Mouse (Mus musculus) myocyte (in vitro differentiated cells): Measurements from ENCODE around the gene Irx1. TPM values are rescaled to one million over a fixed set of nuclear protein-coding genes. Genes with fewer than 3 reads are reported as not detected.

Experiments used
- H3K27me3 ChIP-seq: one replicate; pipeline ENCODE4 v1.6.1; 2011; ENCODE audit not compliant: control insufficient read depth, insufficient read depth, insufficient read length
- H3K36me3 ChIP-seq: one replicate; pipeline ENCODE4 v1.6.1; 2011; ENCODE audit not compliant: control insufficient read depth, insufficient read depth
- H3K4me2 ChIP-seq: one replicate; pipeline ENCODE4 v1.6.1; 2011; ENCODE audit warnings: low read depth, control low read depth
- H3K4me3 ChIP-seq: one replicate; pipeline ENCODE4 v1.5.1; 2011; ENCODE audit warnings: mild to moderate bottlenecking, control low read depth, moderate library complexity
- H3K79me2 ChIP-seq: one replicate; pipeline ENCODE4 v1.6.1; 2011; ENCODE audit not compliant: control insufficient read depth, insufficient read depth
- H3ac ChIP-seq: one replicate; pipeline ENCODE4 v1.6.1; 2011; ENCODE audit not compliant: control insufficient read depth, insufficient read length
- CEBPB ChIP-seq: IDR thresholded peaks from 2 replicates; pipeline ENCODE4 v1.6.1; 2011; ENCODE audit warnings: mild to moderate bottlenecking, moderate library complexity; ENCODE audit not compliant: poor library complexity, insufficient read depth, severe bottlenecking
- E2F4 ChIP-seq: IDR thresholded peaks from one replicate; pipeline ENCODE4 v1.6.1; 2011; ENCODE audit warnings: mild to moderate bottlenecking, control low read depth, moderate library complexity; ENCODE audit not compliant: insufficient read depth
- MAX ChIP-seq: IDR thresholded peaks from one replicate; pipeline ENCODE4 v1.6.1; 2011; ENCODE audit warnings: low read depth, mild to moderate bottlenecking, control low read depth
- MYOD1 ChIP-seq, 3 experiments: IDR thresholded peaks; one replicate each; pipeline ENCODE4 v1.6.1; 2011; ENCODE audit warnings: control low read depth in 2 of 3, low read depth in 2 of 3, mild to moderate bottlenecking in 2 of 3, moderate library complexity in 1 of 3; ENCODE audit not compliant: insufficient read length in 2 of 3, control insufficient read depth in 1 of 3
- MYOG ChIP-seq, 3 experiments: IDR thresholded peaks; one replicate each; pipeline ENCODE4 v1.6.1; 2011; ENCODE audit warnings: control low read depth in 2 of 3, low read depth in 2 of 3, mild to moderate bottlenecking in 2 of 3; ENCODE audit not compliant: insufficient read length in 2 of 3, control insufficient read depth in 1 of 3, insufficient read depth in 1 of 3
- POLR2A ChIP-seq: IDR thresholded peaks from one replicate; pipeline ENCODE4 v1.6.1; 2011; ENCODE audit warnings: low read depth, mild to moderate bottlenecking, control low read depth, moderate library complexity; ENCODE audit not compliant: insufficient read length
- POLR2AphosphoS2 ChIP-seq: IDR thresholded peaks from one replicate; pipeline ENCODE4 v1.6.1; 2011; ENCODE audit warnings: low read depth, control low read depth; ENCODE audit not compliant: insufficient read length
- REST ChIP-seq: IDR thresholded peaks from one replicate; pipeline ENCODE4 v1.6.1; 2011; ENCODE audit warnings: mild to moderate bottlenecking, control low read depth, moderate library complexity; ENCODE audit not compliant: insufficient read depth, insufficient read length
- SRF ChIP-seq: IDR thresholded peaks from one replicate; pipeline ENCODE4 v1.6.1; 2011; ENCODE audit warnings: low read depth; ENCODE audit not compliant: control insufficient read depth, insufficient read length
- TCF12 ChIP-seq: IDR thresholded peaks from one replicate; pipeline ENCODE4 v1.6.1; 2011; ENCODE audit warnings: mild to moderate bottlenecking, control low read depth; ENCODE audit not compliant: poor library complexity, insufficient read depth, severe bottlenecking
- TCF3 ChIP-seq: IDR thresholded peaks from one replicate; pipeline ENCODE4 v1.6.1; 2011; ENCODE audit warnings: low read depth, control low read depth; ENCODE audit not compliant: insufficient read length
- USF1 ChIP-seq: IDR thresholded peaks from one replicate; pipeline ENCODE4 v1.6.1; 2011; ENCODE audit warnings: low read depth, mild to moderate bottlenecking, control low read depth, moderate library complexity
- polyA plus RNA-seq: library from polyadenylated mRNA; unstranded; fragments of >200 nt; fragmentation: generic; extraction: Trizol; gene quantifications from one replicate; pipeline ENCODE4 v1.2.1, GENCODE M21; 2012; ENCODE audit warnings: missing spikeins

Gene Irx1
- not detected for polyA plus RNA-seq

GRCm38 (mm10) chr13:71963356-71964351 lies at the start of gene Irx1:
TSS of gene Irx1 (minus strand) at chr13:71963723.
- Histone ChIP-seq H3ac (no peak within 1 kb of the TSS), H3K27me3 (no peaks in the 10 kb centered on the region), H3K4me3 (no peak within 1 kb of the TSS), H3K36me3 (no peaks in the 10 kb centered on the region), H3K4me2 (no peak within 1 kb of the TSS), H3K79me2 (no peaks in the 10 kb centered on the region)
- TF ChIP-seq USF1 (no peak), REST (no peak), POLR2A (no peak), CEBPB (no peak), MAX (no peak), POLR2AphosphoS2 (no peak), E2F4 (no peak), TCF12 (no peak), MYOG (IDR thresholded peaks at IDR 0.05; ENCODE audit: control insufficient read depth in 1 of 3, insufficient read depth in 1 of 3, insufficient read length in 2 of 3, low read depth in 2 of 3) (no peak), MYOD1 (IDR thresholded peaks at IDR 0.05; ENCODE audit: control insufficient read depth in 1 of 3, insufficient read length in 2 of 3, low read depth in 2 of 3) (no peak), SRF (no peak), TCF3 (no peak)

GRCm38 (mm10) chr13:71979932-71980655 lies 16.6 kb upstream of the Irx1 start:
- TF ChIP-seq MYOD1 (IDR thresholded peaks at IDR 0.05; ENCODE audit: control insufficient read depth in 1 of 3, insufficient read length in 2 of 3, low read depth in 2 of 3): no peak
- Histone ChIP-seq H3K79me2 (no peaks in the 10 kb centered on the region), H3K4me2 (no peak overlapping the region), H3K4me3 (no peak overlapping the region), H3ac (no peak overlapping the region), H3K36me3 (no peaks in the 10 kb centered on the region), H3K27me3 (no peaks in the 10 kb centered on the region)

GRCm38 (mm10) chr13:71975753-71976152 lies 12.2 kb upstream of the Irx1 start:
- no peaks in the 10 kb centered on the region for H3K79me2 ChIP-seq
- TF ChIP-seq TCF3 (no peak), POLR2A (no peak), E2F4 (no peak), CEBPB (no peak), TCF12 (no peak), MYOG (IDR thresholded peaks at IDR 0.05; ENCODE audit: control insufficient read depth in 1 of 3, insufficient read depth in 1 of 3, insufficient read length in 2 of 3, low read depth in 2 of 3) (no peak), MYOD1 (IDR thresholded peaks at IDR 0.05; ENCODE audit: control insufficient read depth in 1 of 3, insufficient read length in 2 of 3, low read depth in 2 of 3) (no peak), SRF (no peak), MAX (no peak), POLR2AphosphoS2 (no peak), REST (no peak), USF1 (no peak)
- no peak overlapping the region for H3ac ChIP-seq
- H3K4me3 ChIP-seq: no peak overlapping the region
- H3K4me2 ChIP-seq: no peak overlapping the region
- no peaks in the 10 kb centered on the region for H3K27me3 ChIP-seq
- no peaks in the 10 kb centered on the region for H3K36me3 ChIP-seq

GRCm38 (mm10) chr13:71968286-71968685 lies 4.8 kb upstream of the Irx1 start:
- Histone ChIP-seq H3K4me2 (no peak overlapping the region), H3K4me3 (no peak overlapping the region), H3K27me3 (no peaks in the 10 kb centered on the region), H3ac (no peak overlapping the region), H3K79me2 (no peaks in the 10 kb centered on the region), H3K36me3 (no peaks in the 10 kb centered on the region)
- TF ChIP-seq POLR2AphosphoS2 (no peak), MYOD1 (IDR thresholded peaks at IDR 0.05; ENCODE audit: control insufficient read depth in 1 of 3, insufficient read length in 2 of 3, low read depth in 2 of 3) (no peak), TCF3 (no peak), TCF12 (no peak), E2F4 (no peak), REST (no peak), POLR2A (no peak), MYOG (IDR thresholded peaks at IDR 0.05; ENCODE audit: control insufficient read depth in 1 of 3, insufficient read depth in 1 of 3, insufficient read length in 2 of 3, low read depth in 2 of 3) (no peak), MAX (no peak), SRF (no peak), CEBPB (no peak), USF1 (no peak)
